Mouse (Mus musculus) CD4-positive naive resting alpha-beta T cell, adult 76 days (primary cell): ENCODE results near the gene Zfp687. TPM values are rescaled to one million over a fixed set of nuclear protein-coding genes. Genes with fewer than 3 reads are reported as not detected.

Experiments used
- total RNA-seq: library from RNA; stranded (reverse); gene quantifications from one replicate; pipeline ENCODE4 v1.2.4, GENCODE M21; 2023

Gene Zfp687
- 68.3 TPM for total RNA-seq

GRCm38 (mm10) chr3:95015337-95015872 is at the start of gene Zfp687:
TSS of gene Zfp687 (minus strand) at chr3:95015448.

GRCm38 (mm10) chr3:95042166-95042837 is 27.1 kb upstream of the Zfp687 start, which contains the start of gene Psmd4:
TSS of gene Psmd4 (minus strand) at chr3:95042614.

GRCm38 (mm10) chr3:94974528-94975422 is 40.5 kb downstream of the Zfp687 start, which contains the start of gene Pi4kb:
TSS of gene Pi4kb (plus strand) at chr3:94974731.

Other genes starting within 250 kb of the Zfp687 start
- gene Cgn, start 229.0 kb downstream of the Zfp687 start, total RNA-seq, result 0.70 TPM
- 90.4 TPM for gene Pogz, start 177.9 kb downstream of the Zfp687 start, total RNA-seq
- gene Psmb4, start 128.5 kb downstream of the Zfp687 start, total RNA-seq, result 216 TPM
- 1.8 TPM for gene Selenbp1, start 82.4 kb downstream of the Zfp687 start, total RNA-seq
- gene Rfx5, start 61.4 kb downstream of the Zfp687 start, total RNA-seq, result 31.4 TPM
- gene Pi4kb, start 40.7 kb downstream of the Zfp687 start, total RNA-seq, result 50.5 TPM
- 137 TPM for gene Psmd4, start 27.2 kb upstream of the Zfp687 start, total RNA-seq
- 51.7 TPM for gene Pip5k1a, start 91.5 kb upstream of the Zfp687 start, total RNA-seq
- gene Vps72, start 95.6 kb upstream of the Zfp687 start, total RNA-seq, result 52.3 TPM
- gene Tmod4, start 109.0 kb upstream of the Zfp687 start, total RNA-seq, result 1.4 TPM
- 86.1 TPM for gene Scnm1, start 118.6 kb upstream of the Zfp687 start, total RNA-seq
- gene Lysmd1, start 118.6 kb upstream of the Zfp687 start, total RNA-seq, result 9.2 TPM
- gene Tnfaip8l2, start 126.9 kb upstream of the Zfp687 start, total RNA-seq, result 86.6 TPM
- gene Sema6c, start 145.0 kb upstream of the Zfp687 start, total RNA-seq, result 2.3 TPM
- gene Gabpb2, start 202.5 kb upstream of the Zfp687 start, total RNA-seq, result 71.0 TPM
- gene Cdc42se1, start 213.3 kb upstream of the Zfp687 start, total RNA-seq, result 203 TPM
- gene Mllt11, start 216.7 kb upstream of the Zfp687 start, total RNA-seq, result 4.5 TPM
- 0.29 TPM for gene Gm128, start 226.2 kb upstream of the Zfp687 start, total RNA-seq
- not detected for gene Bnipl, start 235.7 kb upstream of the Zfp687 start, total RNA-seq